Mouse (Mus musculus): ENCODE measurements at regions not wholly inside any gene's neighbourhood (a gene's known extent, or its start where the extent isn't known, plus 50 kb on each side); places are given as distances from the start of the nearest gene placed in this dataset.
A peak's percentile ranks its signal among the peaks of the same experiment; 100 is the strongest.

- Histone ChIP-seq H3K4me3 (ENCODE audit: low read depth, low read length) (no peak overlapping the region), H3K4me2 (ENCODE audit: low read depth) (no peak overlapping the region), H3K27ac (ENCODE audit: low read depth, low read length) (no peak overlapping the region), H3K4me1 (ENCODE audit: insufficient read depth) (no peaks in the 10 kb centered on the region), H3K9ac (no peak overlapping the region), H3K27me3 (ENCODE audit: insufficient read depth, low read length) (no peaks in the 10 kb centered on the region), H3K9me3 (ENCODE audit: low read length) (no peaks in the 10 kb centered on the region), H3K36me3 (ENCODE audit: insufficient read depth) (no peaks in the 10 kb centered on the region)
- DNase-seq, result peak; percentile 34
- ATAC-seq, result peak; percentile 89
- TF ChIP-seq CTCF (IDR thresholded peaks at IDR 0.05; ENCODE audit: low read depth), result no peak
- 37% methylated on average over 6 of the region's 6 CpGs for WGBS
Observed at GRCm38 (mm10) chr3:34173416-34174097, 92.4 kb upstream of the Dnajc19 start.

GRCm38 (mm10) chr3:34172899-34173298 is 91.8 kb upstream of the Dnajc19 start:
- TF ChIP-seq CTCF (IDR thresholded peaks at IDR 0.05; ENCODE audit: low read depth), result no peak
- no peaks in the 10 kb centered on the region for H3K27me3 ChIP-seq (ENCODE audit: insufficient read depth, low read length)
- H3K4me2 ChIP-seq (ENCODE audit: low read depth), result no peak overlapping the region
- ATAC-seq (0 out of 2 replicates have a peak, but pooled peaks have one; percentile 5), DNase-seq (no peak)
- H3K9ac ChIP-seq, result no peak overlapping the region
- H3K4me1 ChIP-seq (ENCODE audit: insufficient read depth), result no peaks in the 10 kb centered on the region
- WGBS, result 45% methylated on average over 4 of the region's 4 CpGs
- no peaks in the 10 kb centered on the region for H3K9me3 ChIP-seq (ENCODE audit: low read length)
- no peak overlapping the region for H3K4me3 ChIP-seq (ENCODE audit: low read depth, low read length)
- no peak overlapping the region for H3K27ac ChIP-seq (ENCODE audit: low read depth, low read length)
- no peaks in the 10 kb centered on the region for H3K36me3 ChIP-seq (ENCODE audit: insufficient read depth)

GRCm38 (mm10) chr3:34171893-34172292 is 90.8 kb upstream of the Dnajc19 start:
- no peak for TF ChIP-seq CTCF (IDR thresholded peaks at IDR 0.05; ENCODE audit: low read depth)

GRCm38 (mm10) chr3:34168087-34168486 is 87.0 kb upstream of the Dnajc19 start:
- no peak overlapping the region for H3K4me3 ChIP-seq (ENCODE audit: low read depth, low read length)
- WGBS, result 85% methylated on average over 1 of the region's 1 CpGs
- no peak overlapping the region for H3K27ac ChIP-seq (ENCODE audit: low read depth, low read length)
- no peak overlapping the region for H3K9ac ChIP-seq
- no peak for TF ChIP-seq CTCF (IDR thresholded peaks at IDR 0.05; ENCODE audit: low read depth)
- DNase-seq (no peak), ATAC-seq (no peak)
- no peaks in the 10 kb centered on the region for H3K27me3 ChIP-seq (ENCODE audit: insufficient read depth, low read length)
- no peaks in the 10 kb centered on the region for H3K36me3 ChIP-seq (ENCODE audit: insufficient read depth)
- no peaks in the 10 kb centered on the region for H3K9me3 ChIP-seq (ENCODE audit: low read length)
- H3K4me1 ChIP-seq (ENCODE audit: insufficient read depth), result no peaks in the 10 kb centered on the region
- no peak overlapping the region for H3K4me2 ChIP-seq (ENCODE audit: low read depth)

More at GRCm38 (mm10) chr3:34171893-34172292, 90.8 kb upstream of the Dnajc19 start:
- no peaks in the 10 kb centered on the region for H3K36me3 ChIP-seq (ENCODE audit: insufficient read depth)
- WGBS, result 76% methylated on average over 6 of the region's 6 CpGs
- no peaks in the 10 kb centered on the region for H3K27me3 ChIP-seq (ENCODE audit: insufficient read depth, low read length)
- no peak overlapping the region for H3K4me2 ChIP-seq (ENCODE audit: low read depth)
- no peak for DNase-seq
- H3K9me3 ChIP-seq (ENCODE audit: low read length), result no peaks in the 10 kb centered on the region
- ATAC-seq, result no peak
- no peak overlapping the region for H3K27ac ChIP-seq (ENCODE audit: low read depth, low read length)
- H3K4me3 ChIP-seq (ENCODE audit: low read depth, low read length), result no peak overlapping the region
- no peaks in the 10 kb centered on the region for H3K4me1 ChIP-seq (ENCODE audit: insufficient read depth)
- no peak overlapping the region for H3K9ac ChIP-seq

- peak; percentile 14 for DNase-seq
- WGBS, result 59% methylated on average over 2 of the region's 2 CpGs
- Histone ChIP-seq H3K4me2 (ENCODE audit: low read depth) (no peak overlapping the region), H3K4me3 (ENCODE audit: low read depth, low read length) (no peak overlapping the region), H3K4me1 (ENCODE audit: insufficient read depth) (no peaks in the 10 kb centered on the region), H3K9ac (no peak overlapping the region), H3K9me3 (ENCODE audit: low read length) (no peaks in the 10 kb centered on the region), H3K36me3 (ENCODE audit: insufficient read depth) (no peaks in the 10 kb centered on the region), H3K27ac (ENCODE audit: low read depth, low read length) (no peak overlapping the region), H3K27me3 (ENCODE audit: insufficient read depth, low read length) (no peaks in the 10 kb centered on the region)
- TF ChIP-seq CTCF (IDR thresholded peaks at IDR 0.05; ENCODE audit: low read depth), result peak; percentile 24
- no peak for ATAC-seq
Observed at GRCm38 (mm10) chr3:34150036-34150435, 68.9 kb upstream of the Dnajc19 start.

- no peak for DNase-seq
- Histone ChIP-seq H3K36me3 (ENCODE audit: insufficient read depth) (no peaks in the 10 kb centered on the region), H3K27me3 (ENCODE audit: insufficient read depth, low read length) (no peaks in the 10 kb centered on the region), H3K9ac (no peak overlapping the region), H3K4me2 (ENCODE audit: low read depth) (no peak overlapping the region), H3K4me1 (ENCODE audit: insufficient read depth) (no peaks in the 10 kb centered on the region), H3K9me3 (ENCODE audit: low read length) (no peaks in the 10 kb centered on the region), H3K4me3 (ENCODE audit: low read depth, low read length) (no peak overlapping the region), H3K27ac (ENCODE audit: low read depth, low read length) (no peak overlapping the region)
- TF ChIP-seq CTCF (IDR thresholded peaks at IDR 0.05; ENCODE audit: low read depth), result no peak
- WGBS, result 69% methylated on average over 2 of the region's 2 CpGs
- no peak for ATAC-seq
Observed at GRCm38 (mm10) chr3:34143652-34144051, 62.5 kb upstream of the Dnajc19 start.

- TF ChIP-seq CTCF (IDR thresholded peaks at IDR 0.05; ENCODE audit: low read depth), result no peak
- H3K36me3 ChIP-seq (ENCODE audit: insufficient read depth), result no peaks in the 10 kb centered on the region
- no peak overlapping the region for H3K4me2 ChIP-seq (ENCODE audit: low read depth)
- DNase-seq, result no peak
- 85% methylated on average over 9 of the region's 9 CpGs for WGBS
- H3K27me3 ChIP-seq (ENCODE audit: insufficient read depth, low read length), result no peaks in the 10 kb centered on the region
- no peak overlapping the region for H3K27ac ChIP-seq (ENCODE audit: low read depth, low read length)
- H3K4me1 ChIP-seq (ENCODE audit: insufficient read depth), result no peaks in the 10 kb centered on the region
- H3K9ac ChIP-seq, result no peak overlapping the region
- H3K4me3 ChIP-seq (ENCODE audit: low read depth, low read length), result no peak overlapping the region
- H3K9me3 ChIP-seq (ENCODE audit: low read length), result no peaks in the 10 kb centered on the region
- ATAC-seq, result no peak
Observed at GRCm38 (mm10) chr3:34139227-34139626, 58.1 kb upstream of the Dnajc19 start.
